14 mouse cellular contexts compared by ENCODE assay signal in genomic region chr10:126972988-126973387, GRCm38 (mm10). TPM values are rescaled to one million over a fixed set of nuclear protein-coding genes. Genes with fewer than 3 reads are reported as not detected.
A peak's percentile ranks its signal among the peaks of the same experiment; 100 is the strongest.
DNase-seq lines count a peak whose midpoint lies in the region; ATAC-seq and TF ChIP-seq lines count a peak whose summit lies in the region.
"Had no signal": no experiment of that assay in that cellular context is flagged by ENCODE, and none has a peak within 500 bp of the region (broad histone marks: within the 10 kb centered on the region; RNA-seq: fewer than 3 reads in every experiment).

No protein-coding gene starts in this region.

- DNase-seq in heart, postnatal 10 days, result no peak
- no peak for DNase-seq in lung, adult 2 months
- no peak for DNase-seq in embryo, embryonic 9.5 days (ENCODE audit: extremely low spot score)
- no peak for DNase-seq in cerebellum, postnatal 10 days
- no peak for DNase-seq in gastrocnemius, postnatal 36 days
- DNase-seq: adrenal gland, postnatal 25 days; cerebellum, adult 8-10 months had no signal

- H3K9me3 ChIP-seq in heart, embryonic 12.5 days (replicated peaks), result no peaks in the 10 kb centered on the region
- H3K9me3 ChIP-seq in lung, embryonic 16.5 days (ENCODE audit: control insufficient read depth, low read length), result no peaks in the 10 kb centered on the region
- H3K9me3 ChIP-seq in intestine, embryonic 16.5 days (ENCODE audit: control insufficient read depth, low read length), result no peaks in the 10 kb centered on the region
- H3K9me3 ChIP-seq: neural tube, embryonic 15.5 days had no signal

- H3K27ac ChIP-seq in heart, embryonic 12.5 days (ENCODE audit: poor library complexity, severe bottlenecking), result peak overlapping the region; percentile 90
- peak overlapping the region; percentile 78; the same call in 1 of the 2 replicates for H3K27ac ChIP-seq in lung, embryonic 16.5 days (ENCODE audit: low read length)
- H3K27ac ChIP-seq in intestine, embryonic 16.5 days (ENCODE audit: low read length), result peak overlapping the region; percentile 71
- H3K27ac ChIP-seq: neural tube, embryonic 15.5 days had no signal

- peak overlapping the region; percentile 41; the same call in 1 of the 2 replicates for H3K9ac ChIP-seq in heart, embryonic 12.5 days
- H3K9ac ChIP-seq in lung, embryonic 16.5 days (ENCODE audit: low read length), result no peak overlapping the region
- 0 out of 2 replicates have a peak overlapping the region, but pooled peaks have one; percentile 51 for H3K9ac ChIP-seq in intestine, embryonic 16.5 days (ENCODE audit: low read depth, low read length)
- H3K9ac ChIP-seq: neural tube, embryonic 15.5 days had no signal

- no peak overlapping the region for H3K4me3 ChIP-seq in heart, embryonic 12.5 days
- H3K4me3 ChIP-seq in lung, embryonic 16.5 days (ENCODE audit: low read length), result no peak overlapping the region
- H3K4me3 ChIP-seq in lung, adult 2 months (replicated peaks; ENCODE audit: extremely low read depth, low read depth, low read length), result no peak overlapping the region
- H3K4me3 ChIP-seq in intestine, embryonic 16.5 days (ENCODE audit: low read length), result no peak overlapping the region
- H3K4me3 ChIP-seq: erythroblast, embryonic 14.5 days; neural tube, embryonic 15.5 days had no signal

- H3K27me3 ChIP-seq in heart, embryonic 12.5 days (replicated peaks), result no peaks in the 10 kb centered on the region
- no peaks in the 10 kb centered on the region for H3K27me3 ChIP-seq in lung, embryonic 16.5 days (ENCODE audit: control insufficient read depth, insufficient read depth, low read depth, low read length)
- H3K27me3 ChIP-seq in intestine, embryonic 16.5 days (replicated peaks; ENCODE audit: control insufficient read depth, insufficient read depth, low read length), result no peaks in the 10 kb centered on the region

- intact Hi-C loops in heart, postnatal 10 days (cut with DNase I), result no loop called here
- intact Hi-C loops in gastrocnemius, postnatal 36 days (cut with DNase I), result no loop called here

- ATAC-seq in heart, embryonic 12.5 days (ENCODE audit: insufficient number of reproducible peaks, low FRiP score), result no peak
- no peak for ATAC-seq in lung, embryonic 16.5 days (ENCODE audit: low read depth)
- ATAC-seq in intestine, embryonic 16.5 days, result peak; percentile 54
- ATAC-seq: hindbrain, embryonic 16.5 days; midbrain, embryonic 16.5 days had no signal

- H3K36me3 ChIP-seq in heart, embryonic 12.5 days, result no peaks in the 10 kb centered on the region
- no peaks in the 10 kb centered on the region for H3K36me3 ChIP-seq in lung, embryonic 16.5 days (ENCODE audit: control insufficient read depth, insufficient read depth, low read length)
- H3K36me3 ChIP-seq in intestine, embryonic 16.5 days (ENCODE audit: control insufficient read depth, insufficient read depth, low read length), result no peaks in the 10 kb centered on the region
- H3K36me3 ChIP-seq: neural tube, embryonic 15.5 days had no signal

- TF ChIP-seq CTCF in lung, adult 2 months (IDR thresholded peaks at IDR 0.05; ENCODE audit: insufficient read depth, low read length), result no peak

- peaks cover 36% of the 10 kb centered on the region for H3K4me1 ChIP-seq in heart, embryonic 12.5 days (replicated peaks)
- peaks cover 38% of the 10 kb centered on the region for H3K4me1 ChIP-seq in lung, embryonic 16.5 days (replicated peaks; ENCODE audit: control insufficient read depth, insufficient read depth, low read length)
- peaks cover 13% of the 10 kb centered on the region for H3K4me1 ChIP-seq in lung, adult 2 months (ENCODE audit: control insufficient read depth, insufficient read depth, low read length)
- H3K4me1 ChIP-seq in intestine, embryonic 16.5 days (ENCODE audit: control insufficient read depth, insufficient read depth, low read length), result peaks cover 50% of the 10 kb centered on the region

- H3K4me2 ChIP-seq in heart, embryonic 12.5 days, result no peak overlapping the region
- H3K4me2 ChIP-seq in lung, embryonic 16.5 days (ENCODE audit: low read depth, low read length), result no peak overlapping the region
- no peak overlapping the region for H3K4me2 ChIP-seq in intestine, embryonic 16.5 days (ENCODE audit: low read depth, low read length)
- H3K4me2 ChIP-seq: neural tube, embryonic 15.5 days had no signal

- WGBS in heart, embryonic 12.5 days, result 28% methylated on average over 7 of the region's 7 CpGs
- WGBS in lung, embryonic 16.5 days, result 32% methylated on average over 7 of the region's 7 CpGs
- WGBS in lung, adult 2 months, result 50% methylated on average over 7 of the region's 7 CpGs
- WGBS in intestine, embryonic 16.5 days, result 20% methylated on average over 7 of the region's 7 CpGs

- TF ChIP-seq POLR2A in lung, adult 2 months (IDR thresholded peaks at IDR 0.05; ENCODE audit: borderline replicate concordance, extremely low read depth, low read depth, low read length), result no peak

RNA-seq across cellular contexts. Expression of gene Ctdsp2, which starts 5.5 kb away (rescaled TPM):
- polyA plus RNA-seq in heart, embryonic 12.5 days (2016; fragmentation: Nextera tagmentation; extraction: Ambion mirVana), result 54.0 and 54.6 TPM in 2 replicates
- 100 to 1,000 TPM; 131 to 149 TPM for total RNA-seq in heart, postnatal 10 days (2021)
- polyA plus RNA-seq in lung, embryonic 16.5 days (2015; fragmentation: Nextera tagmentation; extraction: Ambion mirVana), result 66.2 and 72.0 TPM in 2 replicates
- polyA plus RNA-seq in lung, adult 2 months (2012; rRNA removed), result 182 and 227 TPM in 2 replicates
- polyA plus RNA-seq in intestine, embryonic 16.5 days (2015; fragmentation: Nextera tagmentation; extraction: Ambion mirVana), result 41.2 and 44.0 TPM in 2 replicates
- 100 to 1,000 TPM in 1 of 2 experiments, 10 to 100 TPM in 1; 83.2 to 103 TPM for total RNA-seq in gastrocnemius, postnatal 36 days (2021)

RNA-seq across cellular contexts. Expression of gene Avil, which starts 27.5 kb away (rescaled TPM):
- 0.19 and 0.22 TPM in 2 replicates for polyA plus RNA-seq in heart, embryonic 12.5 days (2016; fragmentation: Nextera tagmentation; extraction: Ambion mirVana)
- under 1 TPM; 0.14 to 0.17 TPM for total RNA-seq in heart, postnatal 10 days (2021)
- polyA plus RNA-seq in lung, embryonic 16.5 days (2015; fragmentation: Nextera tagmentation; extraction: Ambion mirVana), result 0.20 and 0.33 TPM in 2 replicates
- 0.12 and 0.30 TPM in 2 replicates for polyA plus RNA-seq in lung, adult 2 months (2012; rRNA removed)
- 0.21 and 0.28 TPM in 2 replicates for polyA plus RNA-seq in intestine, embryonic 16.5 days (2015; fragmentation: Nextera tagmentation; extraction: Ambion mirVana)
- total RNA-seq in gastrocnemius, postnatal 36 days (2021), result 1 to 10 TPM; 1.8 to 2.0 TPM

RNA-seq across cellular contexts. Expression of gene Tsfm, which starts 57.7 kb away (rescaled TPM):
- polyA plus RNA-seq in heart, embryonic 12.5 days (2016; fragmentation: Nextera tagmentation; extraction: Ambion mirVana), result 99.2 and 99.4 TPM in 2 replicates
- 10 to 100 TPM; 53.1 to 66.2 TPM for total RNA-seq in heart, postnatal 10 days (2021)
- 69.3 and 71.6 TPM in 2 replicates for polyA plus RNA-seq in lung, embryonic 16.5 days (2015; fragmentation: Nextera tagmentation; extraction: Ambion mirVana)
- polyA plus RNA-seq in lung, adult 2 months (2012; rRNA removed), result 22.4 and 25.1 TPM in 2 replicates
- polyA plus RNA-seq in intestine, embryonic 16.5 days (2015; fragmentation: Nextera tagmentation; extraction: Ambion mirVana), result 85.7 and 100 TPM in 2 replicates
- total RNA-seq in gastrocnemius, postnatal 36 days (2021), result 10 to 100 TPM; 20.5 to 21.7 TPM
